23 mouse cellular contexts compared by ENCODE assay signal in the genomic region with DNA sequence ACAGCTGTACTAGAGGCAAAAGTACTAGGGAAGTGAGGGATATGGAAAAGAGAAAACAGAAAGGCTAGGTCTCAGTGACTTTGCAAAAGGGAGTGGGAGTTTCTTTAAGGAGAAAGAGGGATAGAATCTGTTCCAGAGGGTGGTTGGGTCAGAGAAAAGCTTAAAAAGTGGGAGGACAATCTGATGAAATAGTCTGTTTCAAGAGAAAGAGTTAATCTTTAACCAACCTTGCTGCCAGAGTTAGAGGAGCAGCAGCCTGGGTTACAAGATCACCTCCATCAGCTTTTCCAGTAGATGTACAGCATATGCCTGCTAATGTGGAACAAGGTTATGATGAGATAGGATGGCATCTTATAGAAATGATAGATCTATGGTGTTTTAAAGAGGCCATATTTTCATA.
"Had no signal": no experiment of that assay in that cellular context is flagged by ENCODE, and none has a peak within 500 bp of the region (broad histone marks: within the 10 kb centered on the region; RNA-seq: fewer than 3 reads in every experiment).

No protein-coding gene starts in this region.

- H3K9ac ChIP-seq: heart, embryonic 13.5 days; heart, embryonic 15.5 days; hindbrain, embryonic 13.5 days; hindbrain, embryonic 15.5 days; limb, embryonic 13.5 days; limb, embryonic 15.5 days; liver, embryonic 14.5 days had no signal

- H3K36me3 ChIP-seq: heart, embryonic 13.5 days; heart, embryonic 15.5 days; hindbrain, embryonic 13.5 days; hindbrain, embryonic 15.5 days; limb, embryonic 13.5 days; limb, embryonic 15.5 days had no signal

- DNase-seq: gastrocnemius, adult 2 months; gastrocnemius, postnatal 10 days; gastrocnemius, postnatal 25 days; heart, adult 18-20 months; heart, postnatal 14 days; heart, postnatal 36 days; kidney, adult 18-20 months; kidney, postnatal 14 days; layer of hippocampus, adult 9-11 months; layer of hippocampus, postnatal 36 days; left cerebral cortex, postnatal 4 days had no signal

- H3K4me3 ChIP-seq: gastrocnemius, adult 2 months; heart, embryonic 13.5 days; heart, embryonic 15.5 days; hindbrain, embryonic 13.5 days; hindbrain, embryonic 15.5 days; limb, embryonic 13.5 days; limb, embryonic 15.5 days had no signal

- H3K4me1 ChIP-seq: heart, embryonic 13.5 days; heart, embryonic 15.5 days; hindbrain, embryonic 13.5 days; hindbrain, embryonic 15.5 days; limb, embryonic 13.5 days; limb, embryonic 15.5 days had no signal

- H3K27ac ChIP-seq: gastrocnemius, adult 2 months; heart, embryonic 13.5 days; heart, embryonic 15.5 days; hindbrain, embryonic 13.5 days; hindbrain, embryonic 15.5 days; hindbrain, postnatal 0 days; kidney, postnatal 0 days; limb, embryonic 13.5 days; limb, embryonic 15.5 days; liver, embryonic 14.5 days had no signal

- H3K27me3 ChIP-seq: heart, embryonic 13.5 days; heart, embryonic 15.5 days; hindbrain, embryonic 13.5 days; hindbrain, embryonic 15.5 days; limb, embryonic 13.5 days; limb, embryonic 15.5 days had no signal

- ATAC-seq: forebrain, embryonic 16.5 days; hindbrain, postnatal 0 days; intestine, embryonic 16.5 days had no signal

- H3K9me3 ChIP-seq: heart, embryonic 15.5 days; limb, embryonic 15.5 days had no signal

- H3K4me2 ChIP-seq: heart, embryonic 11.5 days; heart, embryonic 13.5 days; heart, embryonic 15.5 days; hindbrain, embryonic 13.5 days; hindbrain, embryonic 15.5 days; limb, embryonic 13.5 days; limb, embryonic 15.5 days had no signal
